16 mouse cellular contexts compared by ENCODE assay signal in genomic region chr8:127381259-127381658, GRCm38 (mm10).
"Had no signal": no experiment of that assay in that cellular context is flagged by ENCODE, and none has a peak within 500 bp of the region (broad histone marks: within the 10 kb centered on the region; RNA-seq: fewer than 3 reads in every experiment).

No protein-coding gene starts in this region.

- H3K4me3 ChIP-seq: lung, embryonic 15.5 days; megakaryocyte, embryonic 14.5 days; midbrain, embryonic 13.5 days; midbrain, embryonic 15.5 days; myocyte; neural tube, embryonic 13.5 days; neural tube, embryonic 15.5 days; stomach, embryonic 15.5 days had no signal

- H3K36me3 ChIP-seq: midbrain, embryonic 15.5 days had no signal

- DNase-seq: liver, postnatal 0 days; lung, adult 2 months; lung, postnatal 14 days; lung, postnatal 36 days; right cerebral cortex, postnatal 14 days; thymus, adult 2 months; thymus, postnatal 25 days; thymus, postnatal 4 days had no signal

- H3K27me3 ChIP-seq: lung, embryonic 15.5 days; midbrain, embryonic 13.5 days; midbrain, embryonic 15.5 days; neural tube, embryonic 13.5 days; neural tube, embryonic 15.5 days; stomach, embryonic 15.5 days had no signal
